Mouse (Mus musculus): ENCODE results near the gene Slc39a8.

Slc39a8 gene

GRCm38 (mm10) chr3:135919305-135919704 is 94.2 kb downstream of the Slc39a8 start:
- DNase-seq, result no peak

DNA sequence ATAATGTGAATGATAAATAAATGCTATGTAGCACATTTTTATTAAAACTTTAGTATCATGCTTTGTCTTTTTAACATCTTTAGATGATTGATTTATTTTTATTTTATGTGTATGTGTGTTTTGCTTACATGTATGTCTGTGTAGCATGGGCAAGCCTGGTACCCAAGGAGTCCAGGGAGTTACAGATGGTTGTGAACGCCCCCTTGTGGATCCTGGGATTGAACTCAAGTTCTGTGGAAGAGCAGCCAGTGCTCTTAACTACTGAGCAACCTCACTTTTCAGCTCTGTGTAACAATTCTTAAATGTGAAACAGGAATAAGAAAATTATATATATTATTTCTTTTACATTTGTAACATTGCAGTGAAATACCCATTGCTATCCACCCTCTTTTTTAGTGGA is 101.7 kb downstream of the Slc39a8 start:
- peak; percentile 5 for DNase-seq

DNA sequence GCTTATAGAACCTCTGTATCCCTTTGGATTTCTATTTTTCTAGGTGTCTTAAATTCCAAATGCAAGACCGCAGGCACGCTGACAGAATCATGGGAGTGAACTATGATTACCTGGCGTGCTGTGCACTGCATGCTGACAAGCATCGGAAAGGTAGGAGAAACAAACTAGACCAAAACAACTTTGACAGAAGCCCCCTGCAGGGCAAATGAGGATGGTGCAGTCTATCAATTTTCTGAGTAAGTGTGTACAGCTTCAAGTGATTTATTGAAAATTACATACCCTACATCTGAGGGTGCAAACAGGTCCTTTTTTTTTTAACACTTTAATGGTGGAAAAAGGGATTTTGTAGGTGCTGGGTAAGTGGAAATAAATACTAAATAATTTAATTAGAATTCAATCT is 103.1 kb downstream of the Slc39a8 start:
- peak; percentile 15 for DNase-seq

GRCm38 (mm10) chr3:135937455-135937854 is 112.4 kb downstream of the Slc39a8 start:
- DNase-seq, result no peak

Data from thymus, postnatal 25 days (tissue).